Mouse (Mus musculus): ENCODE results near the gene Ms4a14.
"Not testable (repeated sequence)": the region's sequence is repeated elsewhere in the genome, so short reads cannot be mapped to it uniquely, and the experiment has no call there.

Ms4a14 gene

DNA sequence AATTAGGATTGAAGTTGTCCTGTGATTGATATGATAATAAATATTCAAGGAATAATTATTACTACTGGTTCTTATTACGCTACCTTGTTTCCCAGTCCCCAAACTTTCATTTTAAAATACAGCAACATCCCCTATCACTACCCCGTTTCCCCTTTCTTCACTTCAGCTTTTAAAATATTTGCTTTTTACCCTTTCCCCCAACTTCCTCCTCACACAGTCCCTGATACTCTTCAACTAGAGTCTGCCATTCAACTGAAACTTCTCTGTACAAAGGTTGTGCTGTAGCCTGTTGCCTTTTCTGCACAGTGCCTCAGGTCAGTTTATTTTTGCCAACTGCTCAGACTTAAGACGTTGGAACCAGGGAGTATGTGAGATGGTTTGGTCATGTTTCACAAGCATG lies 50.7 kb downstream of the Ms4a14 start:
- DNase-seq (ENCODE audit: low read depth, low spot score) = no peak

DNA sequence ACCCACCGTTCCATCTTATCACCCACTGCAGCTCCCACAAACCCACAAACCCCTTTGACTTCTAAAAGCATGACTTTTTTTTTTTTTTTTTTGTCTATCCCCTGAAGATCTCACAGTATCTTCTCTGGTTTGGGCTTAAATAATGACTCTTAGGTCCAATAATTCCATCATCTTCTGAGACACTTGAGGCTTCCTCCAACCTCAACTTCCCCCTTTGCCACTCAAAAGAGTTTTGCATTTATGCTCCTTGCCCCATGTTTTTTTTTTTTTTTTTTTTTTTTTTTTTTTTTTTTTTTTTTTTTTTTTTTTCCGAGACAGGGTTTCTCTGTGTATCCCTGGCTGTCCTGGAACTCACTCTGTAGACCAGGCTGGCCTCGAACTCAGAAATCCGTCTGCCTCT lies 51.3 kb downstream of the Ms4a14 start:
- DNase-seq (ENCODE audit: low read depth, low spot score) = not testable (repeated sequence)

DNA sequence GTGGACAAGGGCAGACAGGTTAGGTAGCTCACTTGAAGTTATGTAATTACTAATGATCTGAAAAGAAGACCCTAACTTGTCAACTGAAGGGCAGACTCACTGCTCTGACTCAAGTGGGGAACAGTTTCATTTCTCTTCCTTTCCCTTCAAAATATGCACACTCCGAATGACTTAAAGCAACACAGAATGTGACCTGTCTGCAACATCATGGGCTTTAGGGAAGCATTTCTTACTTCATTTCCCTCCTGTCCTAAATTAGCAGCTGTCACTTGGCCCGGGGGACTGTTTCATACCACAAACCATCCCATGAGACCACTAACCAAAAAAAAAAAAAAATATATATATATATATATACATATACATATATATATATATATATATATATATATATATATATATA lies 52.7 kb downstream of the Ms4a14 start:
- no peak for DNase-seq (ENCODE audit: low read depth, low spot score)

Measured in WW6 (cell line).